Mouse (Mus musculus): Measurements from ENCODE around the gene Lin7b.

DNA sequence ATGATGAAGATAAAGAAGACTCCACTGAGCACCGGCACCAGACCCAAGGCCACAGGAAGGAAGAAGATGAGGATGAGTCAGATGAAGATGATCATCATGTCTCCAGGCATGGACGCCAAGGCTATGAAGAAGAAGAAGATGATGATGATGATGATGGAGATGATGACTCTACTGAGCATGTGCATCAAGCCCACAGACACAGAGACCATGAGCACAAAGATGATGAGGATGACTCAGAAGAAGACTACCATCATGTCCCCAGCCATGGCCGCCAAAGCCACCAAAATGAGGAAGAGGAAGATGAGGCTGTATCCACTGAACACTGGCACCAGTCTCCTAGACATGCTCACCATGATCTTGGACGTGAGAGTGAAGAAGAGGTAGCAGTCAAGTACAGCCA is 34.1 kb downstream of the Lin7b start:
- no peak for TF ChIP-seq POLR2A (IDR thresholded peaks at IDR 0.05; ENCODE audit: low read depth, low read length)
- no peak for TF ChIP-seq CTCF (IDR thresholded peaks at IDR 0.05; ENCODE audit: extremely low read depth, insufficient read depth, insufficient read length, insufficient replicate concordance)
